Mouse (Mus musculus) limb, embryonic 10.5 days (tissue): ENCODE measurements at regions not wholly inside any gene's neighbourhood (a gene's known extent, or its start where the extent isn't known, plus 50 kb on each side); places are given as distances from the start of the nearest gene placed in this dataset.
"Not testable (repeated sequence)": the region's sequence is repeated elsewhere in the genome, so short reads cannot be mapped to it uniquely, and the experiment has no call there.

ENCODE experiments used
- DNase-seq: peaks from one replicate; pipeline ENCODE4 v3.0.0-alpha.2; 2017; ENCODE audit warnings: low spot score
- H3K27ac ChIP-seq: fragments of 300-500 bp; sonication (generic); 2 replicates; pipeline ENCODE4 v1.5.1; 2016; ENCODE audit warnings: mild to moderate bottlenecking
- H3K27me3 ChIP-seq: fragments of 300-500 bp; sonication (generic); 2 replicates; pipeline ENCODE4 v1.6.1; 2016; ENCODE audit warnings: low read depth, mild to moderate bottlenecking; ENCODE audit not compliant: poor library complexity, severe bottlenecking
- H3K36me3 ChIP-seq: fragments of 300-500 bp; sonication (generic); 2 replicates; pipeline ENCODE4 v1.6.1; 2016; ENCODE audit warnings: mild to moderate bottlenecking, moderate library complexity
- H3K4me1 ChIP-seq: fragments of 300-500 bp; sonication (generic); 2 replicates; pipeline ENCODE4 v1.6.1; 2016
- H3K4me3 ChIP-seq: fragments of 300-500 bp; sonication (generic); 2 replicates; pipeline ENCODE4 v1.5.1; 2016; ENCODE audit warnings: mild to moderate bottlenecking, moderate library complexity
- H3K9me3 ChIP-seq: fragments of 300-500 bp; sonication (generic); replicated peaks from 2 replicates; pipeline ENCODE4 v1.6.1; 2016; ENCODE audit warnings: mild to moderate bottlenecking
- WGBS: fragments of 180-500 bp; shearing (Covaris S2); methylation state at CpG from one replicate; pipeline ENCODE4 v1.1.7; 2016; 5-methylcytosine and 5-hydroxymethylcytosine counted together

DNA sequence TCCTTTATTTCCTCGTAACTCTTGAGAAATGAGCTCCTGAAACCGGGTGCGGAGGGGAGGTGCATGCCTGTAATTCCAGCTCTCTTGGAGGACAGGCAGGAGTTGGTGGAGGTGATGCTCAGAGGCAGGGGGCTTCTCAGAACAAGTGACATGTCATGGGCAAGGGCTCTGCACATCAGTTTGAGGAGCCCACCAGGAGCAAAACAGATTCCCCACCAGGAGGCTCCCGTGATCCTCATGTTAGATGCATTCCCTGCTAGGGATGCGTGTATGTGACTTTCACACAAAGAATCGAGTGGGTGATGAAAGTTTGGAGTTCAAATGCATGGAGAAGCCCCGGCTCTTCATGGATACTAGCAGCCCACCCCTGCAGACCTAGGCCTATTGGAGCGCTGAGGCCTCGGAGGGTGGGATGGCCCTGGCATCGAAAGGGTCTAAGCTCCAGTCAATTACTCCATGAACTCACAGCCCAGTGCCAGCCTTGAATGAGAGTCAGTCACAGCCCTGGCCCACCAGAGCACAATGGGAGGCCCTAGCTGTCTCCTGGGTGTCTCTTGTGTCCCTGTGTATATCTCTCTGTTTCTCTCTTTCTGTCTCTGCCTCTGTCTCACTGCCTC, 150.1 kb upstream of the A430005L14Rik start:
- DNase-seq = no peak
- Histone ChIP-seq H3K27ac (no peak overlapping the region), H3K4me3 (no peak overlapping the region), H3K36me3 (no peaks in the 10 kb centered on the region), H3K27me3 (peaks cover 53% of the 10 kb centered on the region), H3K9me3 (no peaks in the 10 kb centered on the region), H3K4me1 (0 out of 2 replicates have a peak, but pooled peaks cover 6% of the 10 kb centered on the region)
- 45% methylated on average over 10 of the region's 10 CpGs for WGBS

GRCm38 (mm10) chr4:153812866-153813265, 144.2 kb upstream of the A430005L14Rik start:
- no peak for DNase-seq
- Histone ChIP-seq H3K27ac (no peak overlapping the region), H3K4me3 (no peak overlapping the region), H3K27me3 (peaks cover 13% of the 10 kb centered on the region; the same call in 1 of the 2 replicates), H3K4me1 (no peaks in the 10 kb centered on the region), H3K36me3 (no peaks in the 10 kb centered on the region), H3K9me3 (no peaks in the 10 kb centered on the region)
- 89% methylated on average over 9 of the region's 9 CpGs for WGBS

GRCm38 (mm10) chr4:153827914-153828313, 129.1 kb upstream of the A430005L14Rik start:
- no peak overlapping the region for H3K4me3 ChIP-seq
- H3K4me1 ChIP-seq = no peaks in the 10 kb centered on the region
- H3K27me3 ChIP-seq = no peaks in the 10 kb centered on the region
- no peak overlapping the region for H3K27ac ChIP-seq
- no peaks in the 10 kb centered on the region for H3K36me3 ChIP-seq
- DNase-seq = peak; percentile 35
- WGBS = 45% methylated on average over 9 of the region's 9 CpGs
- no peaks in the 10 kb centered on the region for H3K9me3 ChIP-seq

DNA sequence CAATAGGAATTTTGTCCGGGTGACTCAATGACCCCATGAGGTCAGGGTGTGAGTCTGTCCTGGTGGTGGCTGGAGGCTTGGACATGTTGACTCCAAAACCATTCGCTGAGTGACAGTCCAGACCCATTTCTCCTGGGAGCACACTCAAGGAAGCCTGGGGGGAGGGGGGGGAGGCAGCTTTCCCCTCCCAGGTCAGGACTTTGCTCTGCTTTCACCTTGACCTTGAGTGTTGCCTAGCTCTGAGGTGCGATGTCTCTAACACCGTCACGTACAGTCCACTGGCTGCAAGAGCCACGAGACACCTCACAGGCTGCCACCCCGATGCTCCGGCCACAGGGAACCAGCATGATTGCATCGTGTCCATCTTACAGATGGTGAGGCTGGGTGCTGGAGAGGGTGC, 127.3 kb upstream of the A430005L14Rik start:
- Histone ChIP-seq H3K27ac (no peak overlapping the region), H3K4me1 (no peaks in the 10 kb centered on the region), H3K36me3 (no peaks in the 10 kb centered on the region), H3K9me3 (no peaks in the 10 kb centered on the region), H3K27me3 (no peaks in the 10 kb centered on the region), H3K4me3 (no peak overlapping the region)
- DNase-seq = no peak
- 93% methylated on average over 9 of the region's 9 CpGs for WGBS

GRCm38 (mm10) chr4:153830491-153830890, 126.5 kb upstream of the A430005L14Rik start:
- DNase-seq = no peak
- no peak overlapping the region for H3K27ac ChIP-seq
- H3K9me3 ChIP-seq = no peaks in the 10 kb centered on the region
- H3K27me3 ChIP-seq = no peaks in the 10 kb centered on the region
- H3K36me3 ChIP-seq = no peaks in the 10 kb centered on the region
- no peaks in the 10 kb centered on the region for H3K4me1 ChIP-seq
- H3K4me3 ChIP-seq = no peak overlapping the region
- 92% methylated on average over 5 of the region's 5 CpGs for WGBS

- H3K4me1 ChIP-seq, H3K4me3 ChIP-seq, H3K27ac ChIP-seq, H3K9me3 ChIP-seq, DNase-seq, H3K36me3 ChIP-seq, H3K27me3 ChIP-seq: not testable (repeated sequence)
- 90% methylated on average over 11 of the region's 11 CpGs for WGBS
These were observed 125.8 kb upstream of the A430005L14Rik start for GRCm38 (mm10) chr4:153831251-153831650.

GRCm38 (mm10) chr4:153832151-153832550, 124.9 kb upstream of the A430005L14Rik start:
- Histone ChIP-seq H3K27ac (no peak overlapping the region), H3K4me1 (no peaks in the 10 kb centered on the region), H3K27me3 (no peaks in the 10 kb centered on the region), H3K36me3 (no peaks in the 10 kb centered on the region), H3K4me3 (no peak overlapping the region), H3K9me3 (no peaks in the 10 kb centered on the region)
- 88% methylated on average over 2 of the region's 2 CpGs for whole genome bisulfite sequencing
- DNase-seq = no peak

DNA sequence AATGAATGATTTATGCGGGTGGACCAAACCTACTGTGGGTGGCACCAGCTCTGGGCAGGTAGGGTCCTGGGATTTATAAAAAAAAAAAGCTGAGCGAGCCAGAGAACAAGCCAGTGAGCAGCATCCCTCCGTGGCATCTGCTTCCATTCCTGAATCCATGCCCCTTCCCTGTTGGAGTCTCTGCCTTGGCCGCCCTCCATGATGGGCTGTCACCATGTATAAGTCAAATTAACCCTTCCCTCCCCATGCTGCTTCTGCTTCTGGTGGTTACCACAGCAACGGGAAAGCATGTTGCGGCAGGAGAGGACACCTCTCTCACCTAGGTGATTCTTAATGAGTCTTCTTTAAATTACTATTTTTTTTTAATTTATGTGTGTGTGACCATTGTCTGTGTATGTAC, 112.3 kb upstream of the A430005L14Rik start:
- no peak for DNase-seq
- peaks cover 12% of the 10 kb centered on the region for H3K4me1 ChIP-seq
- H3K4me3 ChIP-seq = no peak overlapping the region

GRCm38 (mm10) chr4:153848274-153848673, 108.8 kb upstream of the A430005L14Rik start:
- no peak overlapping the region for H3K4me3 ChIP-seq
- 76% methylated on average over 3 of the region's 3 CpGs for WGBS
- H3K27me3 ChIP-seq = peaks cover 15% of the 10 kb centered on the region; the same call in 1 of the 2 replicates
- no peaks in the 10 kb centered on the region for H3K9me3 ChIP-seq
- no peak overlapping the region for H3K27ac ChIP-seq
- H3K4me1 ChIP-seq = peaks cover 16% of the 10 kb centered on the region
- no peaks in the 10 kb centered on the region for H3K36me3 ChIP-seq
- no peak for DNase-seq

More for the DNA sequence above, 112.3 kb upstream of the A430005L14Rik start:
- H3K9me3 ChIP-seq = no peaks in the 10 kb centered on the region
- no peaks in the 10 kb centered on the region for H3K36me3 ChIP-seq
- 88% methylated on average over 6 of the region's 6 CpGs for WGBS
- H3K27me3 ChIP-seq = peaks cover 15% of the 10 kb centered on the region; the same call in 1 of the 2 replicates
- H3K27ac ChIP-seq = no peak overlapping the region

- no peak for DNase-seq
- H3K27ac ChIP-seq = no peak overlapping the region
- 44% methylated on average over 11 of the region's 11 CpGs for WGBS
These were observed 106.9 kb upstream of the A430005L14Rik start for GRCm38 (mm10) chr4:153850186-153850585.

DNA sequence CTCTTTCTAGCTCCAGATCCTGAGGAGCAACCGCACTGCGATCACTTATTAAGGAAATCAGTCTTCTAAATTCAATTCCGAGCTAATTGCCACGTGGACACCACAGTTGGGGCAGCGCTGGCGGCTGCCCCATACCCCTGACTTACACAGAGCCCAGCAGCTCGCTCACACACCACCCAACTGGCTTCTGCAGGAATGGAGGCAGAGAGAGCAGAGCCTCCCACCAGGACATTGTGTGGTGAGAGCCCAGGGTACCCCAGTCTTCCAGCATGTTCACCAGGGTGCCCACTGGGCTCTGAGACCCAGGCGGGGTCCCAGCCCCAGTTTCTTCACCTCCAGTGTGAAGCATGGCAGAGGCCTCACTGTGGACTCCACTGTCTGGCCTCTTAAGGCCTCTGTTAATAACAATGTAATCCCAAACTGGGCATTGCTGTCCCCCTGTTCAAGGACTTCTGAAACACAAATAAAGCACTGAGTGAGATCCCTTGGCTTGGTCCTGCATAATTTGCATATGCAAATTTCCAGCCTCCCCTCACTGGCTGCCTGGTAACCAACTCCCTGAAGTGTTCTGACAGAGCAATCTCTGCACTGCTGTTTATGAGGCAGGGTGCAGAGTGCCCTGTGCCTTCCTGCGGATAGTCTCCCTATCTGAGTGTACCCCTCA, 102.8 kb upstream of the A430005L14Rik start:
- no peak overlapping the region for H3K4me3 ChIP-seq
- H3K9me3 ChIP-seq = no peaks in the 10 kb centered on the region
- no peak for DNase-seq
- H3K36me3 ChIP-seq = no peaks in the 10 kb centered on the region
- 73% methylated on average over 9 of the region's 9 CpGs for WGBS
- H3K27me3 ChIP-seq = no peaks in the 10 kb centered on the region
- H3K27ac ChIP-seq = no peak overlapping the region
- H3K4me1 ChIP-seq = peaks cover 10% of the 10 kb centered on the region

More at GRCm38 (mm10) chr4:153850186-153850585, 106.9 kb upstream of the A430005L14Rik start:
- Histone ChIP-seq H3K4me3 (no peak overlapping the region), H3K27me3 (peaks cover 15% of the 10 kb centered on the region; the same call in 1 of the 2 replicates), H3K36me3 (no peaks in the 10 kb centered on the region), H3K4me1 (peaks cover 16% of the 10 kb centered on the region), H3K9me3 (no peaks in the 10 kb centered on the region)

- 55% methylated on average over 4 of the region's 4 CpGs for WGBS
- Histone ChIP-seq H3K27me3 (no peaks in the 10 kb centered on the region), H3K9me3 (no peaks in the 10 kb centered on the region), H3K27ac (no peak overlapping the region), H3K36me3 (no peaks in the 10 kb centered on the region), H3K4me1 (peaks cover 8% of the 10 kb centered on the region), H3K4me3 (no peak overlapping the region)
- no peak for DNase-seq
These were observed 102.3 kb upstream of the A430005L14Rik start for GRCm38 (mm10) chr4:153854748-153855092.

GRCm38 (mm10) chr4:153861420-153861819, 95.6 kb upstream of the A430005L14Rik start:
- 0 out of 2 replicates have a peak, but pooled peaks cover 6% of the 10 kb centered on the region for H3K4me1 ChIP-seq
- H3K36me3 ChIP-seq = no peaks in the 10 kb centered on the region
- no peaks in the 10 kb centered on the region for H3K27me3 ChIP-seq
- no peak overlapping the region for H3K4me3 ChIP-seq
- DNase-seq = no peak
- WGBS = 80% methylated on average over 8 of the region's 8 CpGs
- no peaks in the 10 kb centered on the region for H3K9me3 ChIP-seq
- H3K27ac ChIP-seq = no peak overlapping the region
